Mouse (Mus musculus) stomach, embryonic 14.5 days (tissue): ENCODE data around the gene I830077J02Rik. TPM values are rescaled to one million over a fixed set of nuclear protein-coding genes. Genes with fewer than 3 reads are reported as not detected.
A peak's percentile ranks its signal among the peaks of the same experiment; 100 is the strongest.

Experiments
- ATAC-seq: fragments of 200-750 bp; cut with Nextera tagmentation; 2 replicates; pipeline ENCODE4 v1.8.0; 2017; ENCODE audit warnings: low read depth, moderate TSS enrichment; ENCODE audit not compliant: insufficient number of reproducible peaks, insufficient read depth, low FRiP score
- H3K27ac ChIP-seq: fragments of 300-500 bp; sonication (generic); 2 replicates; pipeline ENCODE4 v1.5.1; 2014; ENCODE audit warnings: mild to moderate bottlenecking, low read length, moderate library complexity, mixed read lengths
- H3K27me3 ChIP-seq: fragments of 300-500 bp; sonication (generic); 2 replicates; pipeline ENCODE4 v1.6.1; 2014; ENCODE audit warnings: low read length, control low read depth, mixed read lengths; ENCODE audit not compliant: control insufficient read depth, insufficient read depth
- H3K36me3 ChIP-seq: fragments of 300-500 bp; sonication (generic); 2 replicates; pipeline ENCODE4 v1.6.1; 2014; ENCODE audit warnings: mild to moderate bottlenecking, control low read depth, low read length, moderate library complexity, mixed read lengths; ENCODE audit not compliant: control insufficient read depth, insufficient read depth
- H3K4me1 ChIP-seq: fragments of 300-500 bp; sonication (generic); 2 replicates; pipeline ENCODE4 v1.6.1; 2014; ENCODE audit warnings: low read length, control low read depth, mixed read lengths; ENCODE audit not compliant: control insufficient read depth, insufficient read depth
- H3K4me2 ChIP-seq: fragments of 300-500 bp; sonication (generic); replicated peaks from 2 replicates; pipeline ENCODE4 v1.6.1; 2014; ENCODE audit warnings: low read depth, low read length, control low read depth
- H3K4me3 ChIP-seq: fragments of 300-500 bp; sonication (generic); 2 replicates; pipeline ENCODE4 v1.5.1; 2014; ENCODE audit warnings: low read depth, low read length, control low read depth
- H3K9ac ChIP-seq: fragments of 300-500 bp; sonication (generic); replicated peaks from 2 replicates; pipeline ENCODE4 v1.6.1; 2014; ENCODE audit warnings: low read depth, mild to moderate bottlenecking, control low read depth, low read length, moderate library complexity, mixed read lengths
- H3K9me3 ChIP-seq: fragments of 300-500 bp; sonication (generic); 2 replicates; pipeline ENCODE4 v1.6.1; 2016; ENCODE audit warnings: low read depth, low read length, control low read depth; ENCODE audit not compliant: control insufficient read depth
- WGBS: fragments of 180-500 bp; shearing (Covaris S2); extraction: QIAGEN DNeasy Blood & Tissue Kit; methylation state at CpG from one replicate; pipeline ENCODE4 v1.1.7; 2014; 5-methylcytosine and 5-hydroxymethylcytosine counted together
- polyA plus RNA-seq: library from polyadenylated mRNA; unstranded; fragments of >200 nt; fragmentation: Nextera tagmentation; extraction: Ambion mirVana; gene quantifications from 2 replicates; pipeline ENCODE4 v1.2.1, GENCODE M21; 2014

The I830077J02Rik gene
- polyA plus RNA-seq, 1 experiment from 2014 or later, result 1.2 TPM

DNA sequence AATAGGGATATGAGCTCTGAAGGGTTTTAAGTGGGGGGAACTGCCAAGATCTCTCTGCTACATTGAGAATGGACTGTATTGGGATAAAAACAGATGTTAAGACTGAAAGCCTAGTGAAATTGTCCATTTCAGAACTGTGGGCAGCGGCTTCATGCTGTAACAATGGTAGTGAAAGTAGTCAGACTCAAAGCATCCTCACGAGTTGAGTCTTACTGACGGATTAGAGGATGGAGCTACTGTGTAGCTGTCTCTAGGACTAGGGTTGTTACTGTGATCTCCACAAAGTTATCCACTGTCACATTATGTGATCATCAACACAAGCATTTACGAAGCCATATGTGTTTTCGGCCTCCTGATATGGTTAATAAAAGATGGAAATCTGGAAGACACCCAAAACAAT, 25.7 kb upstream of the I830077J02Rik start:
- Histone ChIP-seq H3K4me2 (peak overlapping the region; percentile 71), H3K4me3 (peak overlapping the region; percentile 88), H3K36me3 (peaks cover 34% of the 10 kb centered on the region), H3K9ac (peak overlapping the region; percentile 90), H3K9me3 (no peaks in the 10 kb centered on the region), H3K27ac (no peak overlapping the region; the same call in 1 of the 2 replicates), H3K27me3 (no peaks in the 10 kb centered on the region), H3K4me1 (peaks cover 19% of the 10 kb centered on the region)
- no peak for ATAC-seq
- 41% methylated on average over 5 of the region's 5 CpGs for WGBS

- Histone ChIP-seq H3K9me3 (no peaks in the 10 kb centered on the region), H3K27ac (no peak overlapping the region), H3K4me3 (no peak overlapping the region), H3K36me3 (peaks cover 36% of the 10 kb centered on the region), H3K4me2 (no peak overlapping the region), H3K27me3 (no peaks in the 10 kb centered on the region), H3K9ac (no peak overlapping the region), H3K4me1 (peaks cover 19% of the 10 kb centered on the region)
- 92% methylated on average over 1 of the region's 1 CpGs for WGBS
- no peak for ATAC-seq
Measured at GRCm38 (mm10) chr3:105957235-105957634, 24.8 kb upstream of the I830077J02Rik start.

- Histone ChIP-seq H3K27ac (no peak overlapping the region), H3K9ac (no peak overlapping the region), H3K36me3 (peaks cover 70% of the 10 kb centered on the region), H3K4me2 (no peak overlapping the region), H3K27me3 (no peaks in the 10 kb centered on the region), H3K9me3 (no peaks in the 10 kb centered on the region), H3K4me3 (no peak overlapping the region), H3K4me1 (no peaks in the 10 kb centered on the region)
- WGBS, result 95% methylated on average over 7 of the region's 7 CpGs
- no peak for ATAC-seq
Measured at GRCm38 (mm10) chr3:105951348-105951747, 18.9 kb upstream of the I830077J02Rik start.

- peaks cover 10% of the 10 kb centered on the region for H3K36me3 ChIP-seq
- H3K9me3 ChIP-seq, result no peaks in the 10 kb centered on the region
- H3K9ac ChIP-seq, result no peak overlapping the region
- no peaks in the 10 kb centered on the region for H3K4me1 ChIP-seq
- no peak for ATAC-seq
- WGBS, result 89% methylated on average over 4 of the region's 4 CpGs
- H3K4me2 ChIP-seq, result no peak overlapping the region
- no peaks in the 10 kb centered on the region for H3K27me3 ChIP-seq
- no peak overlapping the region for H3K27ac ChIP-seq
- no peak overlapping the region for H3K4me3 ChIP-seq
Measured at GRCm38 (mm10) chr3:105936111-105936510, 3.6 kb upstream of the I830077J02Rik start.

DNA sequence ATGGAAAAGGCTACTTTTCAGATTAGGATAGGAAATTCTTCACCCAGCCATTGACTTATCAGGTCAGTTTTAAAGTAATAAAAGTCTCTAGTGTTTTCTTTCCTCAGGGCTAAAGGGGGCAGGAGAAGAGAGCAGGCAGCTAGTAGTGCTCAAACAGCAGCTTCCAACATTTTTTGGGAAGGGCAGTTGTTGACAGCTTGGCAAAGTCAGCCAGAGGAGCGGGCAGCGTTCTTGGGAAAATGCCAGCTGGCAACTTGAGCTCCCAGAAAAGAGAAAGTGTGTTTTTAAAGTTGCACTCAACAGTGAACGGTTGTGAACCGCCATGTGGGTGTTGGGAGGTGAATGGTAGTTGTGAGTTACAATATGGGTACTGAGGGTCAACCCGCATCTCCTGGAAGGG, 2.6 kb upstream of the I830077J02Rik start:
- no peak overlapping the region for H3K27ac ChIP-seq
- no peaks in the 10 kb centered on the region for H3K4me1 ChIP-seq
- no peaks in the 10 kb centered on the region for H3K9me3 ChIP-seq
- H3K27me3 ChIP-seq, result no peaks in the 10 kb centered on the region
- no peak overlapping the region for H3K4me2 ChIP-seq
- ATAC-seq, result no peak
- no peak overlapping the region for H3K9ac ChIP-seq
- H3K36me3 ChIP-seq, result 0 out of 2 replicates have a peak, but pooled peaks cover 5% of the 10 kb centered on the region
- no peak overlapping the region for H3K4me3 ChIP-seq
- 80% methylated on average over 5 of the region's 5 CpGs for WGBS

GRCm38 (mm10) chr3:105933926-105934325, 1.5 kb upstream of the I830077J02Rik start:
- Histone ChIP-seq H3K36me3 (0 out of 2 replicates have a peak, but pooled peaks cover 5% of the 10 kb centered on the region), H3K4me3 (no peak overlapping the region), H3K4me2 (no peak overlapping the region), H3K4me1 (no peaks in the 10 kb centered on the region), H3K9me3 (no peaks in the 10 kb centered on the region), H3K9ac (no peak overlapping the region), H3K27ac (no peak overlapping the region), H3K27me3 (no peaks in the 10 kb centered on the region)
- WGBS, result 91% methylated on average over 6 of the region's 6 CpGs
- no peak for ATAC-seq

DNA sequence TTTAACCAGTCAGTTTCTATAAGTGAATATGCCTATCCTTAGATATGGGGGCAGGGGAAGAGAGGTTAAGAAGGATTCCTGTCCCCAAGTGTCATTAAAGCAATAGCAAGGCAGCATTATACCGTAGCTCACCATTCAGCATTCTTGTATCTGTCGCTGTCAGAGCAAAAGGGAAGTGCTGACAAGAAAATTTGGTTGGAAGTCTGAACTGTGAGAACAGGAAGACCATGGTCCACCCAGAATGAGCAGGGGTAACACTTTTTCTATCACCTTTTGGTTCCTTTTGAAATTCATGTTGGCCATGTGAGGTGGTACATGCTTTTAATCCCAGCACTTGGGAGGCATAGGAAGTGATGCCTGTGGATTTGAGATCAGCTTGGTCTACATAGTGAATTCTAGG, 1.4 kb downstream of the I830077J02Rik start:
- no peak for ATAC-seq
- Histone ChIP-seq H3K4me3 (no peak overlapping the region), H3K27me3 (no peaks in the 10 kb centered on the region), H3K4me2 (no peak overlapping the region), H3K9me3 (no peaks in the 10 kb centered on the region), H3K9ac (no peak overlapping the region), H3K36me3 (no peaks in the 10 kb centered on the region), H3K27ac (no peak overlapping the region), H3K4me1 (no peaks in the 10 kb centered on the region)
- WGBS, result 84% methylated on average over 2 of the region's 2 CpGs

- 75% methylated on average over 7 of the region's 7 CpGs for WGBS
- Histone ChIP-seq H3K4me2 (no peak overlapping the region), H3K36me3 (no peaks in the 10 kb centered on the region), H3K4me3 (no peak overlapping the region), H3K27ac (no peak overlapping the region), H3K4me1 (no peaks in the 10 kb centered on the region), H3K9ac (no peak overlapping the region), H3K27me3 (no peaks in the 10 kb centered on the region), H3K9me3 (no peaks in the 10 kb centered on the region)
- ATAC-seq, result no peak
Measured at GRCm38 (mm10) chr3:105929821-105930220, 2.6 kb downstream of the I830077J02Rik start.

- 79% methylated on average over 6 of the region's 6 CpGs for whole genome bisulfite sequencing
- H3K9me3 ChIP-seq, result no peaks in the 10 kb centered on the region
- no peaks in the 10 kb centered on the region for H3K27me3 ChIP-seq
- H3K36me3 ChIP-seq, result no peaks in the 10 kb centered on the region
- ATAC-seq, result no peak
- no peak overlapping the region for H3K9ac ChIP-seq
- no peak overlapping the region for H3K4me2 ChIP-seq
- no peak overlapping the region for H3K27ac ChIP-seq
- H3K4me1 ChIP-seq, result no peaks in the 10 kb centered on the region
- no peak overlapping the region for H3K4me3 ChIP-seq
Measured at GRCm38 (mm10) chr3:105928781-105929180, 3.7 kb downstream of the I830077J02Rik start.
